Mouse (Mus musculus): ENCODE data around the gene Lrriq1. TPM values are rescaled to one million over a fixed set of nuclear protein-coding genes. Genes with fewer than 3 reads are reported as not detected.

The Lrriq1 gene
- total and polyA plus RNA-seq, 3 experiments = not detected

DNA sequence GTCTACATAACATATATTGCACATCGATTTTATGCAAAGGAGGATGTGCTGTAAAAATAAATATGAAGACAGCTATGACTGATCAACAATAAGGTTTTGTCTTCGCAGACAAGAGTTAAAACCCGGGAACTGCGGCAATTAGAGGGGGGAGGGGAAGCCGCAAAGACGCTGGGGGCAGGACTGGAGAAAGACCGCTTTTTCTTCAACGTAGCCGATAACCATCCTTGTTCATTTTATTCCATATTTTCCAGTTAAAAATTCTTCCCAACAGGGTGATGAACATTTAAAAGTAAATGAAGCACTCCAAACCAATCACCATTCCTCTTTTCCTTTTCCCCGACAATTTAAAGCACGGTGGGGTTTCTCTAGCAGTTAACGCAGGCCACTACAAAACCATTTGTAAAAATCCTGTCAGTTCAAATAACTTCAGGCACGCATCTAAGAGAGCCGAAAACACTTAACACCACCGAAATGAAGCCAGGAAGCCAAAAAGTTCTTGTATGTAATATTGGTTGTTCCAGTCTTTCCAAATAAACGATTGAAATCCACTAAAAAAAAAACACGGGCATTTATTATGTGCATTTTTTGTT, 209.4 kb downstream of the Lrriq1 start:
- Histone ChIP-seq H3K4me2 (ENCODE audit: insufficient read depth, low read depth, poor library complexity, severe bottlenecking) (no peak overlapping the region), H3K9me3 (replicated peaks; ENCODE audit: low read length) (peaks cover 36% of the 10 kb centered on the region), H3K36me3 (replicated peaks in 1 of 2; ENCODE audit: control insufficient read depth in 1 of 2, insufficient read depth in 1 of 2, low read length in 1 of 2) (no peaks in the 10 kb centered on the region), H3K79me2 (replicated peaks; ENCODE audit: control insufficient read depth, extremely low read depth, insufficient read depth, poor library complexity, severe bottlenecking) (no peaks in the 10 kb centered on the region), H3K27me3 (replicated peaks) (no peaks in the 10 kb centered on the region), H3K4me3 (replicated peaks in 1 of 3; ENCODE audit: low read depth in 2 of 3, low read length in 2 of 3, poor library complexity in 1 of 3) (no peak overlapping the region), H3K4me1 (ENCODE audit: control insufficient read depth in 1 of 2, insufficient read depth in 2 of 2) (no peaks in the 10 kb centered on the region), H3K9ac (ENCODE audit: insufficient read depth, low read depth) (no peak overlapping the region), H3K27ac (ENCODE audit: insufficient read depth, low read depth) (no peak overlapping the region)
- in situ Hi-C loops (cut with MboI; ENCODE audit: low pct_ligation_motif_present, low pct_unique_long_range_greater_than_20kb, low sequenced_read_pairs) = no loop called here
- TF ChIP-seq E2F4 (IDR thresholded peaks at IDR 0.05; ENCODE audit: insufficient replicate concordance, low read depth, low read length) (no peak), MAFK (IDR thresholded peaks at IDR 0.05; ENCODE audit: insufficient replicate concordance, low read length) (no peak), RAD21 (IDR thresholded peaks at IDR 0.05; ENCODE audit: low read depth, low read length) (no peak), SIN3A (IDR thresholded peaks at IDR 0.05; ENCODE audit: low read length) (no peak), IRF4 (IDR thresholded peaks at IDR 0.05; ENCODE audit: low read depth, low read length) (no peak), GABPA (IDR thresholded peaks at IDR 0.05; ENCODE audit: insufficient replicate concordance, low read depth, low read length) (no peak), ZMIZ1 (IDR thresholded peaks at IDR 0.05; ENCODE audit: low read depth, low read length) (no peak), USF1 (IDR thresholded peaks at IDR 0.05; ENCODE audit: low read depth, low read length) (no peak), CHD2 (IDR thresholded peaks at IDR 0.05; ENCODE audit: low read length) (no peak), SMC3 (IDR thresholded peaks at IDR 0.05; ENCODE audit: low read depth, low read length) (no peak), CHD1 (IDR thresholded peaks at IDR 0.05; ENCODE audit: low read depth, low read length) (no peak), KAT2A (IDR thresholded peaks at IDR 0.05; ENCODE audit: insufficient replicate concordance, low read length) (no peak), ELF1 (IDR thresholded peaks at IDR 0.05; ENCODE audit: low read depth, low read length) (no peak)
- no peak for DNase-seq (ENCODE audit: extremely low read depth)
- dilution Hi-C loops (cut with MboI; ENCODE audit: extremely low pct_ligation_motif_present, extremely low pct_unique_long_range_greater_than_20kb, low sequenced_read_pairs) = no loop called here

DNA sequence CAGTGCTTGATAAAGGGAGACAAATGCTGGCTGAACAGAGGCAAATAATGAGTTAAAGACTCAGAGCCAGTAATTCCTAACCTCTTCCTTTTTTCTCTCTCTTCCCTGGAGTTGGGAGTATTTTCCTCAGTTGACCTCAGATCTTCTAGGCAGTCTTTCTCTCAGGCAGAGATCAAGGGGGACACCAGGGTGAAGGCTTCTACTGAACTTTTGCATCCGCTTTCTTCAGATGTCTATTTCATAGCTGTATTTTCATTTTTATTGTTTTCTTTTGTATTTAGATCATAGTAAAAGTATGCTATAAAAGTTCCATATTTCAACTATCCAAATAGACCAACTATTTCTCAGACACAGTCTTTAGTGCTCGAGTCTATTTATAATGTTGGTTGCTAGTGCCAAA, 233.6 kb downstream of the Lrriq1 start:
- no peaks in the 10 kb centered on the region for H3K79me2 ChIP-seq (replicated peaks; ENCODE audit: control insufficient read depth, extremely low read depth, insufficient read depth, poor library complexity, severe bottlenecking)
- no peak overlapping the region for H3K4me3 ChIP-seq (replicated peaks in 1 of 3; ENCODE audit: low read depth in 2 of 3, low read length in 2 of 3, poor library complexity in 1 of 3)
- no peaks in the 10 kb centered on the region for H3K36me3 ChIP-seq (replicated peaks in 1 of 2; ENCODE audit: control insufficient read depth in 1 of 2, insufficient read depth in 1 of 2, low read length in 1 of 2)
- no peak overlapping the region for H3K4me2 ChIP-seq (ENCODE audit: insufficient read depth, low read depth, poor library complexity, severe bottlenecking)
- dilution Hi-C loops (cut with MboI; ENCODE audit: extremely low pct_ligation_motif_present, extremely low pct_unique_long_range_greater_than_20kb, low sequenced_read_pairs) (no loop called here), in situ Hi-C loops (cut with MboI; ENCODE audit: low pct_ligation_motif_present, low pct_unique_long_range_greater_than_20kb, low sequenced_read_pairs) (no loop called here)
- no peak overlapping the region for H3K27ac ChIP-seq (ENCODE audit: insufficient read depth, low read depth)
- no peaks in the 10 kb centered on the region for H3K27me3 ChIP-seq (replicated peaks)
- DNase-seq (ENCODE audit: extremely low read depth) = no peak
- TF ChIP-seq MYC (IDR thresholded peaks at IDR 0.05; ENCODE audit: low read depth, low read length) = no peak
- TF ChIP-seq KAT2A (IDR thresholded peaks at IDR 0.05; ENCODE audit: insufficient replicate concordance, low read length) = no peak
- TF ChIP-seq ELF1 (IDR thresholded peaks at IDR 0.05; ENCODE audit: low read depth, low read length) = no peak
- no peak for TF ChIP-seq MAFK (IDR thresholded peaks at IDR 0.05; ENCODE audit: insufficient replicate concordance, low read length)
- no peak for TF ChIP-seq ZNF384 (IDR thresholded peaks at IDR 0.05; ENCODE audit: low read depth, low read length)
- no peak for TF ChIP-seq RAD21 (IDR thresholded peaks at IDR 0.05; ENCODE audit: low read depth, low read length)
- no peak for TF ChIP-seq MEF2A (IDR thresholded peaks at IDR 0.05; ENCODE audit: borderline replicate concordance, low read depth, low read length)
- TF ChIP-seq UBTF (IDR thresholded peaks at IDR 0.05; ENCODE audit: low read depth, low read length) = no peak
- TF ChIP-seq USF2 (conservative IDR thresholded peaks at IDR 0.05; ENCODE audit: low read depth, low read length) = no peak
- TF ChIP-seq CTCF (conservative IDR thresholded peaks at IDR 0.05 in 1 of 2, IDR thresholded peaks at IDR 0.05 in 1 of 2; ENCODE audit: low read depth in 2 of 2, low read length in 2 of 2) = no peak
- TF ChIP-seq SIN3A (IDR thresholded peaks at IDR 0.05; ENCODE audit: low read length) = no peak
- TF ChIP-seq CHD1 (IDR thresholded peaks at IDR 0.05; ENCODE audit: low read depth, low read length) = no peak
- TF ChIP-seq EP300 (IDR thresholded peaks at IDR 0.05; ENCODE audit: low read length) = no peak
- H3K9me3 ChIP-seq (replicated peaks; ENCODE audit: low read length) = peaks cover 19% of the 10 kb centered on the region
- H3K4me1 ChIP-seq (ENCODE audit: control insufficient read depth in 1 of 2, insufficient read depth in 2 of 2) = no peaks in the 10 kb centered on the region
- no peak overlapping the region for H3K9ac ChIP-seq (ENCODE audit: insufficient read depth, low read depth)

Data from CH12.LX (cell line).